Mouse (Mus musculus): ENCODE measurements around the gene Adamtsl3. TPM values are rescaled to one million over a fixed set of nuclear protein-coding genes. Genes with fewer than 3 reads are reported as not detected.

Adamtsl3 gene
- polyA plus RNA-seq, 1 experiment from 2014 or later, result 0.31 TPM

GRCm38 (mm10) chr7:82361127-82361526 is 25.6 kb downstream of the Adamtsl3 start:
- DNase-seq (ENCODE audit: low spot score) (no peak), ATAC-seq (replicated peaks; ENCODE audit: insufficient number of reproducible peaks, low FRiP score, low TSS enrichment, low read depth) (no peak)
- no peaks in the 10 kb centered on the region for H3K9me3 ChIP-seq (replicated peaks; ENCODE audit: control insufficient read depth, low read length)
- H3K4me2 ChIP-seq (ENCODE audit: low read depth, low read length), result no peak overlapping the region
- H3K27me3 ChIP-seq (ENCODE audit: control insufficient read depth, insufficient read depth, low read length), result no peaks in the 10 kb centered on the region
- 73% methylated on average over 5 of the region's 5 CpGs for WGBS
- no peak overlapping the region for H3K9ac ChIP-seq (replicated peaks; ENCODE audit: low read length)
- H3K36me3 ChIP-seq (replicated peaks; ENCODE audit: control insufficient read depth, insufficient read depth, low read depth, low read length), result no peaks in the 10 kb centered on the region
- H3K4me1 ChIP-seq (ENCODE audit: control insufficient read depth, insufficient read depth, low read length), result no peaks in the 10 kb centered on the region
- H3K27ac ChIP-seq (replicated peaks; ENCODE audit: low read depth, low read length), result no peak overlapping the region
- no peak overlapping the region for H3K4me3 ChIP-seq (ENCODE audit: low read depth, low read length)

- Histone ChIP-seq H3K27ac (replicated peaks; ENCODE audit: low read depth, low read length) (no peak overlapping the region), H3K4me2 (ENCODE audit: low read depth, low read length) (no peak overlapping the region), H3K9me3 (replicated peaks; ENCODE audit: control insufficient read depth, low read length) (no peaks in the 10 kb centered on the region), H3K4me3 (ENCODE audit: low read depth, low read length) (no peak overlapping the region), H3K4me1 (ENCODE audit: control insufficient read depth, insufficient read depth, low read length) (peaks cover 5% of the 10 kb centered on the region; the same call in 1 of the 2 replicates), H3K27me3 (ENCODE audit: control insufficient read depth, insufficient read depth, low read length) (no peaks in the 10 kb centered on the region), H3K36me3 (replicated peaks; ENCODE audit: control insufficient read depth, insufficient read depth, low read depth, low read length) (no peaks in the 10 kb centered on the region), H3K9ac (replicated peaks; ENCODE audit: low read length) (no peak overlapping the region)
- WGBS, result 86% methylated on average over 3 of the region's 3 CpGs
- ATAC-seq (replicated peaks; ENCODE audit: insufficient number of reproducible peaks, low FRiP score, low TSS enrichment, low read depth), result no peak
- no peak for DNase-seq (ENCODE audit: low spot score)
Measured at GRCm38 (mm10) chr7:82364567-82364966, 29.1 kb downstream of the Adamtsl3 start.

- Histone ChIP-seq H3K4me3 (ENCODE audit: low read depth, low read length) (no peak overlapping the region), H3K27ac (replicated peaks; ENCODE audit: low read depth, low read length) (no peak overlapping the region), H3K9ac (replicated peaks; ENCODE audit: low read length) (no peak overlapping the region), H3K9me3 (replicated peaks; ENCODE audit: control insufficient read depth, low read length) (no peaks in the 10 kb centered on the region), H3K4me2 (ENCODE audit: low read depth, low read length) (no peak overlapping the region), H3K27me3 (ENCODE audit: control insufficient read depth, insufficient read depth, low read length) (no peaks in the 10 kb centered on the region), H3K4me1 (ENCODE audit: control insufficient read depth, insufficient read depth, low read length) (peaks cover 5% of the 10 kb centered on the region; the same call in 1 of the 2 replicates), H3K36me3 (replicated peaks; ENCODE audit: control insufficient read depth, insufficient read depth, low read depth, low read length) (no peaks in the 10 kb centered on the region)
- no peak for ATAC-seq (replicated peaks; ENCODE audit: insufficient number of reproducible peaks, low FRiP score, low TSS enrichment, low read depth)
- no peak for DNase-seq (ENCODE audit: low spot score)
- WGBS, result 50% methylated on average over 4 of the region's 4 CpGs
Measured at GRCm38 (mm10) chr7:82366056-82366455, 30.6 kb downstream of the Adamtsl3 start.

GRCm38 (mm10) chr7:82366471-82366870 is 31.0 kb downstream of the Adamtsl3 start:
- no peaks in the 10 kb centered on the region for H3K27me3 ChIP-seq (ENCODE audit: control insufficient read depth, insufficient read depth, low read length)
- H3K9me3 ChIP-seq (replicated peaks; ENCODE audit: control insufficient read depth, low read length), result no peaks in the 10 kb centered on the region
- H3K9ac ChIP-seq (replicated peaks; ENCODE audit: low read length), result no peak overlapping the region
- no peak overlapping the region for H3K4me2 ChIP-seq (ENCODE audit: low read depth, low read length)
- peaks cover 5% of the 10 kb centered on the region; the same call in 1 of the 2 replicates for H3K4me1 ChIP-seq (ENCODE audit: control insufficient read depth, insufficient read depth, low read length)
- DNase-seq (ENCODE audit: low spot score) (no peak), ATAC-seq (replicated peaks; ENCODE audit: insufficient number of reproducible peaks, low FRiP score, low TSS enrichment, low read depth) (no peak)
- 88% methylated on average over 5 of the region's 5 CpGs for WGBS
- H3K36me3 ChIP-seq (replicated peaks; ENCODE audit: control insufficient read depth, insufficient read depth, low read depth, low read length), result no peaks in the 10 kb centered on the region
- no peak overlapping the region for H3K27ac ChIP-seq (replicated peaks; ENCODE audit: low read depth, low read length)
- no peak overlapping the region for H3K4me3 ChIP-seq (ENCODE audit: low read depth, low read length)

GRCm38 (mm10) chr7:82368047-82368446 is 32.6 kb downstream of the Adamtsl3 start:
- WGBS, result 5% methylated on average over 2 of the region's 2 CpGs
- Histone ChIP-seq H3K36me3 (replicated peaks; ENCODE audit: control insufficient read depth, insufficient read depth, low read depth, low read length) (no peaks in the 10 kb centered on the region), H3K4me1 (ENCODE audit: control insufficient read depth, insufficient read depth, low read length) (peaks cover 5% of the 10 kb centered on the region; the same call in 1 of the 2 replicates), H3K27ac (replicated peaks; ENCODE audit: low read depth, low read length) (no peak overlapping the region), H3K9ac (replicated peaks; ENCODE audit: low read length) (no peak overlapping the region), H3K27me3 (ENCODE audit: control insufficient read depth, insufficient read depth, low read length) (no peaks in the 10 kb centered on the region), H3K9me3 (replicated peaks; ENCODE audit: control insufficient read depth, low read length) (no peaks in the 10 kb centered on the region), H3K4me2 (ENCODE audit: low read depth, low read length) (no peak overlapping the region), H3K4me3 (ENCODE audit: low read depth, low read length) (no peak overlapping the region)
- ATAC-seq (replicated peaks; ENCODE audit: insufficient number of reproducible peaks, low FRiP score, low TSS enrichment, low read depth) (no peak), DNase-seq (ENCODE audit: low spot score) (peak; percentile 68)

GRCm38 (mm10) chr7:82370132-82370531 is 34.6 kb downstream of the Adamtsl3 start:
- Histone ChIP-seq H3K9me3 (replicated peaks; ENCODE audit: control insufficient read depth, low read length) (no peaks in the 10 kb centered on the region), H3K27me3 (ENCODE audit: control insufficient read depth, insufficient read depth, low read length) (no peaks in the 10 kb centered on the region), H3K27ac (replicated peaks; ENCODE audit: low read depth, low read length) (no peak overlapping the region), H3K4me1 (ENCODE audit: control insufficient read depth, insufficient read depth, low read length) (peaks cover 5% of the 10 kb centered on the region; the same call in 1 of the 2 replicates), H3K36me3 (replicated peaks; ENCODE audit: control insufficient read depth, insufficient read depth, low read depth, low read length) (no peaks in the 10 kb centered on the region), H3K4me3 (ENCODE audit: low read depth, low read length) (no peak overlapping the region), H3K9ac (replicated peaks; ENCODE audit: low read length) (no peak overlapping the region), H3K4me2 (ENCODE audit: low read depth, low read length) (no peak overlapping the region)
- ATAC-seq (replicated peaks; ENCODE audit: insufficient number of reproducible peaks, low FRiP score, low TSS enrichment, low read depth) (no peak), DNase-seq (ENCODE audit: low spot score) (no peak)
- WGBS, result 83% methylated on average over 8 of the region's 8 CpGs

- Histone ChIP-seq H3K9me3 (replicated peaks; ENCODE audit: control insufficient read depth, low read length) (no peaks in the 10 kb centered on the region), H3K4me1 (ENCODE audit: control insufficient read depth, insufficient read depth, low read length) (peaks cover 5% of the 10 kb centered on the region; the same call in 1 of the 2 replicates), H3K36me3 (replicated peaks; ENCODE audit: control insufficient read depth, insufficient read depth, low read depth, low read length) (no peaks in the 10 kb centered on the region), H3K9ac (replicated peaks; ENCODE audit: low read length) (no peak overlapping the region), H3K27ac (replicated peaks; ENCODE audit: low read depth, low read length) (no peak overlapping the region), H3K4me2 (ENCODE audit: low read depth, low read length) (no peak overlapping the region), H3K27me3 (ENCODE audit: control insufficient read depth, insufficient read depth, low read length) (no peaks in the 10 kb centered on the region), H3K4me3 (ENCODE audit: low read depth, low read length) (no peak overlapping the region)
- ATAC-seq (replicated peaks; ENCODE audit: insufficient number of reproducible peaks, low FRiP score, low TSS enrichment, low read depth) (no peak), DNase-seq (ENCODE audit: low spot score) (no peak)
- WGBS, result 83% methylated on average over 3 of the region's 3 CpGs
Measured at GRCm38 (mm10) chr7:82371411-82371810, 35.9 kb downstream of the Adamtsl3 start.

- Histone ChIP-seq H3K36me3 (replicated peaks; ENCODE audit: control insufficient read depth, insufficient read depth, low read depth, low read length) (no peaks in the 10 kb centered on the region), H3K9ac (replicated peaks; ENCODE audit: low read length) (no peak overlapping the region), H3K4me2 (ENCODE audit: low read depth, low read length) (no peak overlapping the region), H3K27ac (replicated peaks; ENCODE audit: low read depth, low read length) (no peak overlapping the region), H3K4me3 (ENCODE audit: low read depth, low read length) (no peak overlapping the region), H3K4me1 (ENCODE audit: control insufficient read depth, insufficient read depth, low read length) (no peaks in the 10 kb centered on the region), H3K27me3 (ENCODE audit: control insufficient read depth, insufficient read depth, low read length) (no peaks in the 10 kb centered on the region), H3K9me3 (replicated peaks; ENCODE audit: control insufficient read depth, low read length) (no peaks in the 10 kb centered on the region)
- DNase-seq (ENCODE audit: low spot score) (no peak), ATAC-seq (replicated peaks; ENCODE audit: insufficient number of reproducible peaks, low FRiP score, low TSS enrichment, low read depth) (no peak)
- 86% methylated on average over 1 of the region's 1 CpGs for WGBS
Measured at GRCm38 (mm10) chr7:82378311-82378710, 42.8 kb downstream of the Adamtsl3 start.
